Mouse (Mus musculus) spleen, adult 12 weeks (tissue): ENCODE results near the gene Lcn10.
"Not testable (repeated sequence)": the region's sequence is repeated elsewhere in the genome, so short reads cannot be mapped to it uniquely, and the experiment has no call there.

Experiments
- DNase-seq: peaks from one replicate; pipeline ENCODE4 v3.0.0; 2022; ENCODE audit warnings: low spot score

Gene Lcn10

GRCm38 (mm10) chr2:25706643-25707481 is 24.3 kb downstream of the Lcn10 start, which contains the start of gene Bmyc:
Gene Bmyc, plus strand, starts transcription at chr2:25706739.
- peak; percentile 33 for DNase-seq

- DNase-seq: no peak
Measured at GRCm38 (mm10) chr2:25708121-25708520, 25.6 kb downstream of the Lcn10 start.

GRCm38 (mm10) chr2:25709056-25709455 is 26.5 kb downstream of the Lcn10 start:
- DNase-seq: not testable (repeated sequence)

- DNase-seq: not testable (repeated sequence)
Measured at GRCm38 (mm10) chr2:25709791-25710190, 27.3 kb downstream of the Lcn10 start.

GRCm38 (mm10) chr2:25711641-25712040 is 29.1 kb downstream of the Lcn10 start:
- DNase-seq: not testable (repeated sequence)

- no peak for DNase-seq
Measured at GRCm38 (mm10) chr2:25717222-25717621, 34.7 kb downstream of the Lcn10 start.

- DNase-seq: no peak
Measured at GRCm38 (mm10) chr2:25733199-25733930, 50.8 kb downstream of the Lcn10 start.
